Mouse (Mus musculus) small intestine, adult 2 months (tissue): ENCODE data around the gene Olfm1. TPM values are rescaled to one million over a fixed set of nuclear protein-coding genes. Genes with fewer than 3 reads are reported as not detected.

Experiments
- H3K27ac ChIP-seq: fragments of 200-500 bp; 2 replicates; pipeline ENCODE4 v1.5.1; 2012; ENCODE audit warnings: low read depth, low read length, control low read depth, inconsistent platforms; ENCODE audit not compliant: insufficient read depth
- H3K27me3 ChIP-seq: fragments of 200-500 bp; 2 replicates; pipeline ENCODE4 v1.6.1; 2012; ENCODE audit warnings: mild to moderate bottlenecking, moderate library complexity, low read length, inconsistent platforms; ENCODE audit not compliant: control insufficient read depth, insufficient read depth
- H3K36me3 ChIP-seq: fragments of 200-500 bp; 2 replicates; pipeline ENCODE4 v1.6.1; 2012; ENCODE audit warnings: mild to moderate bottlenecking, low read length, control low read depth, inconsistent platforms; ENCODE audit not compliant: control insufficient read depth, insufficient read depth
- H3K4me1 ChIP-seq: fragments of 200-500 bp; 2 replicates; pipeline ENCODE4 v1.6.1; 2012; ENCODE audit warnings: low read length, inconsistent platforms, mixed read lengths; ENCODE audit not compliant: control insufficient read depth, insufficient read depth, insufficient read length
- H3K4me3 ChIP-seq: fragments of 200-500 bp; 2 replicates; pipeline ENCODE4 v1.5.1; 2012; ENCODE audit warnings: low read depth, mild to moderate bottlenecking, control low read depth, inconsistent platforms, low read length, moderate library complexity
- CTCF ChIP-seq: fragments of 200-500 bp; IDR thresholded peaks from 2 replicates; pipeline ENCODE4 v1.5.1; 2012; ENCODE audit warnings: low read depth, mild to moderate bottlenecking, control low read depth, inconsistent platforms, low read length, moderate library complexity, mixed read lengths; ENCODE audit not compliant: insufficient replicate concordance, insufficient read length; ENCODE audit errors: extremely low read depth
- POLR2A ChIP-seq: fragments of 200-500 bp; IDR thresholded peaks from 2 replicates; pipeline ENCODE4 v1.6.1; 2012; ENCODE audit warnings: low read depth, mild to moderate bottlenecking, control low read depth, inconsistent platforms, low read length, moderate library complexity
- WGBS: fragments of 180-500 bp; shearing (Covaris S2); methylation state at CpG from one replicate; pipeline ENCODE4 v1.1.7; 2018; 5-methylcytosine and 5-hydroxymethylcytosine counted together
- polyA plus RNA-seq: library from polyadenylated mRNA; depleted of rRNA; stranded (reverse); fragments of >200 nt; gene quantifications from 2 replicates; pipeline ENCODE4 v1.2.3, GENCODE M21; 2012

Gene Olfm1
- polyA plus RNA-seq, 1 experiment = 8.9 TPM

DNA sequence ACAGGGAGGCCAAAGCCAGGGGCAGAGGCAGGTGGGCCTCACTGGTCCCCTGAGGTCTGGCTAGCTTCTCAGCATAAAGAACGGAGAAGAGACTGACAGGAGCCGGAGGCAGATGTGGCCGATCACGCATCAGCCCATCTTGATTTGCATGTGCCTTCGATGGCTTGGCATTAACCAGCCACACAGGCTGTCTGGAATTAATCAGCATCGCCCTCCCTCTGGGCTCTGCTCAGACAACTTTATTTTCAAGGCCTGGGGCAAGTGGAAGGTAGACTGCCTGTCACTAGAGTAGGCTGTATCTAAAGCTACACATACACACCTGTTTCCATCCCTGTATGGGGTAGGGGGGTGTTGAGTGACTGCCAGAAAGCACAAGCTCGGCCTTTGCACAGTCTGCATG, 32.2 kb upstream of the Olfm1 start:
- H3K4me3 ChIP-seq = no peak overlapping the region
- no peaks in the 10 kb centered on the region for H3K27me3 ChIP-seq
- no peaks in the 10 kb centered on the region for H3K36me3 ChIP-seq
- H3K4me1 ChIP-seq = no peaks in the 10 kb centered on the region
- H3K27ac ChIP-seq = no peak overlapping the region
- WGBS = 82% methylated on average over 7 of the region's 7 CpGs
- TF ChIP-seq POLR2A = no peak
- no peak for TF ChIP-seq CTCF

- Histone ChIP-seq H3K4me3 (no peak overlapping the region), H3K27me3 (no peaks in the 10 kb centered on the region), H3K27ac (no peak overlapping the region), H3K36me3 (no peaks in the 10 kb centered on the region), H3K4me1 (no peaks in the 10 kb centered on the region)
- no peak for TF ChIP-seq POLR2A
- TF ChIP-seq CTCF = no peak
- WGBS = 73% methylated on average over 8 of the region's 8 CpGs
Measured at GRCm38 (mm10) chr2:28165570-28165969, 27.2 kb upstream of the Olfm1 start.

- 72% methylated on average over 12 of the region's 12 CpGs for WGBS
- Histone ChIP-seq H3K4me1 (no peaks in the 10 kb centered on the region), H3K27me3 (no peaks in the 10 kb centered on the region), H3K27ac (no peak overlapping the region), H3K4me3 (no peak overlapping the region), H3K36me3 (no peaks in the 10 kb centered on the region)
- TF ChIP-seq CTCF (no peak), POLR2A (no peak)
Measured at GRCm38 (mm10) chr2:28169336-28169735, 23.5 kb upstream of the Olfm1 start.

- Histone ChIP-seq H3K4me3 (no peak overlapping the region), H3K27ac (no peak overlapping the region), H3K36me3 (no peaks in the 10 kb centered on the region), H3K27me3 (no peaks in the 10 kb centered on the region), H3K4me1 (no peaks in the 10 kb centered on the region)
- 59% methylated on average over 6 of the region's 6 CpGs for WGBS
- TF ChIP-seq POLR2A (no peak), CTCF (no peak)
Measured at GRCm38 (mm10) chr2:28171962-28172361, 20.8 kb upstream of the Olfm1 start.

GRCm38 (mm10) chr2:28173225-28174141, 19.3 kb upstream of the Olfm1 start:
- Histone ChIP-seq H3K27ac (no peak overlapping the region), H3K27me3 (no peaks in the 10 kb centered on the region), H3K4me1 (no peaks in the 10 kb centered on the region), H3K4me3 (no peak overlapping the region), H3K36me3 (no peaks in the 10 kb centered on the region)
- 61% methylated on average over 11 of the region's 11 CpGs for WGBS
- no peak for TF ChIP-seq CTCF
- no peak for TF ChIP-seq POLR2A

GRCm38 (mm10) chr2:28174441-28174840, 18.4 kb upstream of the Olfm1 start:
- no peaks in the 10 kb centered on the region for H3K36me3 ChIP-seq
- TF ChIP-seq POLR2A (no peak), CTCF (no peak)
- WGBS = 72% methylated on average over 3 of the region's 3 CpGs
- no peak overlapping the region for H3K27ac ChIP-seq
- H3K27me3 ChIP-seq = no peaks in the 10 kb centered on the region
- H3K4me3 ChIP-seq = no peak overlapping the region
- no peaks in the 10 kb centered on the region for H3K4me1 ChIP-seq

GRCm38 (mm10) chr2:28178600-28178999, 14.2 kb upstream of the Olfm1 start:
- Histone ChIP-seq H3K4me3 (no peak overlapping the region), H3K27me3 (no peaks in the 10 kb centered on the region), H3K4me1 (no peaks in the 10 kb centered on the region), H3K36me3 (no peaks in the 10 kb centered on the region), H3K27ac (no peak overlapping the region)
- TF ChIP-seq POLR2A = no peak
- no peak for TF ChIP-seq CTCF
- WGBS = 60% methylated on average over 6 of the region's 6 CpGs
